Mouse (Mus musculus): Measurements from ENCODE around the gene Rgs9. TPM values are rescaled to one million over a fixed set of nuclear protein-coding genes. Genes with fewer than 3 reads are reported as not detected.
"Not testable (repeated sequence)": the region's sequence is repeated elsewhere in the genome, so short reads cannot be mapped to it uniquely, and the experiment has no call there.

Gene Rgs9
- polyA plus RNA-seq, 1 experiment from 2014 or later = 12.4 TPM

GRCm38 (mm10) chr11:109297031-109297430 is 898 bp downstream of the Rgs9 start:
- peak overlapping the region; percentile 70; the same call in 1 of the 2 replicates for H3K9ac ChIP-seq
- no peak overlapping the region for H3K27ac ChIP-seq (replicated peaks)
- H3K36me3 ChIP-seq = no peaks in the 10 kb centered on the region
- H3K4me2 ChIP-seq = peak overlapping the region; percentile 95
- WGBS = 81% methylated on average over 7 of the region's 7 CpGs
- no peaks in the 10 kb centered on the region for H3K27me3 ChIP-seq
- H3K4me3 ChIP-seq = peak overlapping the region; percentile 61
- no peak for ATAC-seq (ENCODE audit: low FRiP score, low read depth)
- H3K4me1 ChIP-seq (replicated peaks) = peaks cover 24% of the 10 kb centered on the region
- H3K9me3 ChIP-seq = no peaks in the 10 kb centered on the region

GRCm38 (mm10) chr11:109292056-109292455 is 5.9 kb downstream of the Rgs9 start:
- Histone ChIP-seq H3K36me3 (no peaks in the 10 kb centered on the region), H3K4me1 (replicated peaks) (peaks cover 14% of the 10 kb centered on the region), H3K9me3 (no peaks in the 10 kb centered on the region), H3K27ac (replicated peaks) (no peak overlapping the region), H3K9ac (no peak overlapping the region), H3K27me3 (no peaks in the 10 kb centered on the region), H3K4me3 (no peak overlapping the region), H3K4me2 (no peak overlapping the region)
- 57% methylated on average over 3 of the region's 3 CpGs for WGBS
- no peak for ATAC-seq (ENCODE audit: low FRiP score, low read depth)

- H3K27ac ChIP-seq (replicated peaks); H3K4me3 ChIP-seq; ATAC-seq (ENCODE audit: low FRiP score, low read depth); H3K4me2 ChIP-seq; H3K9me3 ChIP-seq; H3K4me1 ChIP-seq (replicated peaks); H3K27me3 ChIP-seq; H3K36me3 ChIP-seq; H3K9ac ChIP-seq: not testable (repeated sequence)
- WGBS = 93% methylated on average over 9 of the region's 9 CpGs
Measured at GRCm38 (mm10) chr11:109289378-109289777, 8.6 kb downstream of the Rgs9 start.

GRCm38 (mm10) chr11:109284811-109285210 is 13.1 kb downstream of the Rgs9 start:
- H3K9ac ChIP-seq = no peak overlapping the region
- no peak for ATAC-seq (ENCODE audit: low FRiP score, low read depth)
- H3K27ac ChIP-seq (replicated peaks) = no peak overlapping the region
- H3K4me1 ChIP-seq (replicated peaks) = no peaks in the 10 kb centered on the region
- H3K4me2 ChIP-seq = no peak overlapping the region
- no peak overlapping the region for H3K4me3 ChIP-seq
- no peaks in the 10 kb centered on the region; the same call in 1 of the 2 replicates for H3K36me3 ChIP-seq
- H3K27me3 ChIP-seq = no peaks in the 10 kb centered on the region
- no peaks in the 10 kb centered on the region for H3K9me3 ChIP-seq
- WGBS = 88% methylated on average over 1 of the region's 1 CpGs

- H3K4me3 ChIP-seq = no peak overlapping the region
- H3K36me3 ChIP-seq = no peaks in the 10 kb centered on the region; the same call in 1 of the 2 replicates
- no peaks in the 10 kb centered on the region for H3K27me3 ChIP-seq
- H3K9me3 ChIP-seq = no peaks in the 10 kb centered on the region
- no peak overlapping the region for H3K9ac ChIP-seq
- ATAC-seq (ENCODE audit: low FRiP score, low read depth) = peak; percentile 48; the same call in 1 of the 2 replicates
- H3K4me1 ChIP-seq (replicated peaks) = peaks cover 7% of the 10 kb centered on the region
- H3K4me2 ChIP-seq = no peak overlapping the region
- 0 out of 2 replicates have a peak overlapping the region, but pooled peaks have one; percentile 52 for H3K27ac ChIP-seq (replicated peaks)
- WGBS = 49% methylated on average over 7 of the region's 7 CpGs
Measured at GRCm38 (mm10) chr11:109278186-109278585, 19.7 kb downstream of the Rgs9 start.

GRCm38 (mm10) chr11:109271399-109271798 is 26.5 kb downstream of the Rgs9 start:
- 91% methylated on average over 9 of the region's 9 CpGs for WGBS
- H3K4me2 ChIP-seq = no peak overlapping the region

GRCm38 (mm10) chr11:109270366-109270765 is 27.6 kb downstream of the Rgs9 start:
- Histone ChIP-seq H3K9me3 (no peaks in the 10 kb centered on the region), H3K4me1 (replicated peaks) (peaks cover 13% of the 10 kb centered on the region), H3K4me3 (no peak overlapping the region), H3K4me2 (no peak overlapping the region), H3K9ac (no peak overlapping the region), H3K27me3 (no peaks in the 10 kb centered on the region), H3K27ac (replicated peaks) (no peak overlapping the region), H3K36me3 (no peaks in the 10 kb centered on the region)
- WGBS = 61% methylated on average over 8 of the region's 8 CpGs
- no peak for ATAC-seq (ENCODE audit: low FRiP score, low read depth)

More at GRCm38 (mm10) chr11:109271399-109271798, 26.5 kb downstream of the Rgs9 start:
- no peaks in the 10 kb centered on the region for H3K9me3 ChIP-seq
- no peak overlapping the region for H3K4me3 ChIP-seq
- H3K36me3 ChIP-seq = no peaks in the 10 kb centered on the region
- peaks cover 13% of the 10 kb centered on the region for H3K4me1 ChIP-seq (replicated peaks)
- ATAC-seq (ENCODE audit: low FRiP score, low read depth) = no peak
- no peak overlapping the region for H3K9ac ChIP-seq
- H3K27me3 ChIP-seq = no peaks in the 10 kb centered on the region
- no peak overlapping the region for H3K27ac ChIP-seq (replicated peaks)

- Histone ChIP-seq H3K27me3 (no peaks in the 10 kb centered on the region), H3K27ac (replicated peaks) (peak overlapping the region; percentile 49), H3K4me3 (no peak overlapping the region), H3K4me1 (replicated peaks) (peaks cover 13% of the 10 kb centered on the region), H3K36me3 (no peaks in the 10 kb centered on the region), H3K4me2 (no peak overlapping the region), H3K9ac (no peak overlapping the region), H3K9me3 (no peaks in the 10 kb centered on the region)
- WGBS = 53% methylated on average over 16 of the region's 16 CpGs
- peak; percentile 54; the same call in 1 of the 2 replicates for ATAC-seq (ENCODE audit: low FRiP score, low read depth)
Measured at GRCm38 (mm10) chr11:109269662-109270341, 28.1 kb downstream of the Rgs9 start.

GRCm38 (mm10) chr11:109269283-109269661 is 28.7 kb downstream of the Rgs9 start:
- H3K9ac ChIP-seq = no peak overlapping the region
- no peak for ATAC-seq (ENCODE audit: low FRiP score, low read depth)
- no peak overlapping the region for H3K4me3 ChIP-seq
- H3K36me3 ChIP-seq = no peaks in the 10 kb centered on the region
- whole genome bisulfite sequencing = 67% methylated on average over 5 of the region's 5 CpGs
- H3K4me1 ChIP-seq (replicated peaks) = peaks cover 13% of the 10 kb centered on the region
- H3K27me3 ChIP-seq = no peaks in the 10 kb centered on the region
- no peak overlapping the region for H3K4me2 ChIP-seq
- peak overlapping the region; percentile 49 for H3K27ac ChIP-seq (replicated peaks)
- H3K9me3 ChIP-seq = no peaks in the 10 kb centered on the region

- 88% methylated on average over 12 of the region's 12 CpGs for WGBS
- Histone ChIP-seq H3K9ac (no peak overlapping the region), H3K27me3 (no peaks in the 10 kb centered on the region), H3K9me3 (no peaks in the 10 kb centered on the region), H3K4me3 (no peak overlapping the region), H3K36me3 (no peaks in the 10 kb centered on the region), H3K4me2 (no peak overlapping the region), H3K27ac (replicated peaks) (no peak overlapping the region), H3K4me1 (replicated peaks) (peaks cover 18% of the 10 kb centered on the region)
- ATAC-seq (ENCODE audit: low FRiP score, low read depth) = no peak
Measured at GRCm38 (mm10) chr11:109266161-109266910, 31.6 kb downstream of the Rgs9 start.

- H3K4me1 ChIP-seq (replicated peaks) = 0 out of 2 replicates have a peak, but pooled peaks cover 10% of the 10 kb centered on the region
- no peak overlapping the region for H3K9ac ChIP-seq
- no peaks in the 10 kb centered on the region for H3K9me3 ChIP-seq
- WGBS = 53% methylated on average over 11 of the region's 11 CpGs
- no peaks in the 10 kb centered on the region for H3K27me3 ChIP-seq
- no peak; the same call in 1 of the 2 replicates for ATAC-seq (ENCODE audit: low FRiP score, low read depth)
- H3K4me3 ChIP-seq = no peak overlapping the region
- 0 out of 2 replicates have a peak, but pooled peaks cover 6% of the 10 kb centered on the region for H3K36me3 ChIP-seq
- no peak overlapping the region for H3K27ac ChIP-seq (replicated peaks)
- H3K4me2 ChIP-seq = no peak overlapping the region
Measured at GRCm38 (mm10) chr11:109264159-109264768, 33.7 kb downstream of the Rgs9 start.

- Histone ChIP-seq H3K9ac (no peak overlapping the region), H3K4me3 (no peak overlapping the region), H3K4me2 (no peak overlapping the region), H3K27me3 (no peaks in the 10 kb centered on the region), H3K4me1 (replicated peaks) (0 out of 2 replicates have a peak, but pooled peaks cover 12% of the 10 kb centered on the region), H3K9me3 (no peaks in the 10 kb centered on the region), H3K27ac (replicated peaks) (no peak overlapping the region), H3K36me3 (0 out of 2 replicates have a peak, but pooled peaks cover 6% of the 10 kb centered on the region)
- ATAC-seq (ENCODE audit: low FRiP score, low read depth) = no peak
- 94% methylated on average over 7 of the region's 7 CpGs for WGBS
Measured at GRCm38 (mm10) chr11:109260561-109260960, 37.4 kb downstream of the Rgs9 start.

Measured in hindbrain, embryonic 15.5 days (tissue).